Mouse (Mus musculus) liver, adult (tissue): ENCODE data around the gene Dtd1.

Source experiments
- GATA4 ChIP-seq: IDR thresholded peaks from 2 replicates; pipeline ENCODE4 v1.6.1; 2014; ENCODE audit warnings: mild to moderate bottlenecking, low read length; ENCODE audit not compliant: insufficient replicate concordance

Dtd1 gene

DNA sequence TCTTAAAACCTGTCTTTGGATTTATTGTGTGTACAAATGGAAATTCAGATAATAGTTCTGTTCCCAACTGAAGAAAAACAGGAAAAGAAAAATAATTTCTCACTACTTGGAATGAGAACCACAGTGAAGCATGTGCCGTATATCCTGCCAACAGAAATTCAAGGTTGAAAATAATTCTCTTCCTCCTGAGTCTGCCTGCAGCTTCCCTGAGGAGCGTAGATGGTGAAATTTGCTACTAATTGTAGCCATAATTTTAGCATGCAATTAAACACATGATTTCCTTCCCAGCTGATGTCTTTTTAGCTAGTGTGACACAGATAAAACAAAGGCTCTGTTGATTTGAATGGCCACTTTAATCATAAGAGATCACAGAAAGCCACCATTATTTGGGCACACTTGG is 35.0 kb downstream of the Dtd1 start:
- no peak for TF ChIP-seq GATA4

DNA sequence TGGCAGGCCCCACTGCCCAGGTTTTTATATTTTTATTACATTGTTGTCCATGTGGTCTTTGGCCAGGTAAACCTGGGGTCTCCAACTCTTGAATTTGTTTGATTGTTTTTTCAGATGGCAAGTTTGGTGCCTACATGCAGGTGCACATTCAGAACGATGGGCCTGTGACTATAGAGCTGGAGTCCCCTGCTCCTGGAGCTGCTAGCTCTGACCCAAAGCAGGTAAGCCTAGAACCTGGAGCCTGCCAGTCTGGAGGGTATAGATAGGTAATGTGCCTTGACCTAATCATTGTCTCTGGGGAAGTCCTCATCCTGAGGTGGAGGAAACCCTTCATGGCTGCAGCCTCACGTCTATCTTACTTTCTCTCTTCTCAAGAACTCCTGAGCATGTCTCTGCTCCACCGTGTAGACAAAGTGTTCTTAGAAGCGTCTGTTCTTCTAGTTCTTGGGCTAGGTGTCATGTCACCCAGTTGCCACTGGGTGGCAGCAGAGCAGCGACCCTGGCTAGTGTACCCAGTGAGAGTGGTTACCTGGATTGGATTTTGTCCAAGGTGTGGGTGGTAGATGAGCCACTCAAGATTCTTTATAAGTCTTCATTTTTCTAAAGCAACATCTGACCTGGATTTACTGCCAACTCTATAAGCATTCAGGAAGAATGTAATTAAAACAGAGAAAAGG is 36.1 kb downstream of the Dtd1 start:
- TF ChIP-seq GATA4: no peak

GRCm38 (mm10) chr2:144637204-144637603 is 37.5 kb downstream of the Dtd1 start:
- TF ChIP-seq GATA4: no peak

DNA sequence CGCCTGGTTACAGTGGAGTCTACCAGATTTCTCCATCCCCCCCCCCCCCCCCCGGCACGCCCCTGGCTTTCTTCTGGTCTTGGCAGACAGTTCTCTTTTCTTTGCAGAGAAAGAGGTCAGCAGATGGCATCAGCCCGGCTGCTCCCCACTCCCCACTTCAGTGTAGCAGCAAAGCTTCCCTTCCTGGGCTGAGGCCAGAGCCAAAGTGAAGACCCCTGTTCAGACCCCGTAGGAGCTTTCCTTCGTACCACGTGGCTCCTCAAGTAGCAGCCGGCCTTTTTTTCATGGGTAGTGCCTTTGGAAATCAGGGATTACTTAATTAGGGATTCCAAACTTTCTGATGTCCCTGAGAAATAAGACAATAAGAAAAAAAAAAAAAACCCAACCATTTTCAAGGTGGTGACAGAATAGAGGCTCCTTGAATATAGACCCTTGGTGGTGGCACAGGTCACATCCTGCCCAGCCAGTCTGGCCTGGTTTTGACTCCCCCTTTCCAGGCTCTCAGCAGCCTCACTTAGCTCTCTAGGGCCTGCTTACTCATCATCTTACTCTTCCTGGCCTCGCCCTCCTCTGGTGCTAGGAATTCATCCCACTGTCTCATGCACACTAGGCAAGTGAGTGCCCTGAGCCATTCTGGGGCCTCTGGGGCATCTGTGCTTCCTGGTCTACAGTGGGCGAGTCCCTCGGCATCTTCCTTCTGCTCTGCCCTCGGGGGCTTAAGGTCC is 38.1 kb downstream of the Dtd1 start:
- TF ChIP-seq GATA4: no peak

DNA sequence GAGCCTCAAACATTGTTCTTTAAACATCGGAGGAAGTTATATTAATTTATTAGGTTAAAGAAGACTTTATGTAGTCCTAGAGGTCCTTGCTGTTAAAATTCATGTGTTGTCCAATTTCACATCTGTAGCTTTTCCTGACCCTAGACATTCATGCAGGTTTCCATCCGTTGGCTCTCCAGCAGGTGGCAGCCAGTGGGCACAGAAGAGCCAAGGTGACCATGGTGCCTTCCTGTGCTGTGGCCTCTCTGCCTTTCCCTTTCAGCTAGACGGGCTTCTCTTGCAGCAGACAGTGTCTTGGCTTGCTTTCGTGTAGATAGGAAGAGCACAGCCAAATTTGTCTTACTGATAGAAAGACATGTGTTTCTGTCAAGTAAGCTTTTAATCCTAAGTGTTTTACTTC is 39.0 kb downstream of the Dtd1 start:
- no peak for TF ChIP-seq GATA4

DNA sequence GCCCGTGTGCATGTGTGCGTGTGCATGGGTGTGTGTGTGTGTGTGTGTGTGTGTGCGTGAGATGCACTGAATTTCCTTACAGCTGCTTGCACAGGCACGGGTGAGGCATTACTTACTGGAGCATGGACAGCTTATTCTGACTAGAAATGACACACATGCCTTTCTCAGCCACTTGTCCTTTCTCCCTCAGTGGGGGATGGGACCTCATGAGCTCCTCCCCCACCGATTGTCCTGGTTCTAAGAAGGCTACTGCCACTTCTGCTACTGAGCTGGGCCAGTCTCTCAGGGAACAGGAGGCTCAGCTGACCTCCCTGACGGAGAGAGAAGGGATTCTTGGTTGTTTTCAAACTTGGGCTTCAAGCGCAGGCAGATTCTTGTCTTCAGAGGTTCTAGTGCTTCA is 40.4 kb downstream of the Dtd1 start:
- no peak for TF ChIP-seq GATA4

DNA sequence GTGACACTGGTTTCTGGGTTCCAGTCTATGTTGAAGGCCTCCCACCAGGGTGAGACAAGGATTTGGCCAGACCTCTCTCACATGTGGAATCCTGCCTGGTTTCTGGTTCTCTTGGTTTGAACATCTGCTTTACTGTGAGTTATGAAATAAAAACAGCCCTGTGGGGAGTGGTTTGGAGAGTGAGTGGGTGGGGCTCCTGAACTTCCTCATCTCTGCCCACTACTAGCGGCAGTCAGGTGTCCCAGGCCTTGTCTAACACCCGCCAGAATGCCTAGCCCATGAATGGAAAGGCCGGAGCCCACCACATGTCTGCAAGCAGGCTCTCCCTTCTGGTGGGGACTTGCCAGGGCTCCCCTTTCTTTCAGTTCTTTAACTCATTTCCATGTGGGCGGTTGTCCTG is 42.3 kb downstream of the Dtd1 start:
- no peak for TF ChIP-seq GATA4

GRCm38 (mm10) chr2:144646360-144646759 is 46.7 kb downstream of the Dtd1 start:
- no peak for TF ChIP-seq GATA4

GRCm38 (mm10) chr2:144647151-144647550 is 47.5 kb downstream of the Dtd1 start:
- no peak for TF ChIP-seq GATA4

DNA sequence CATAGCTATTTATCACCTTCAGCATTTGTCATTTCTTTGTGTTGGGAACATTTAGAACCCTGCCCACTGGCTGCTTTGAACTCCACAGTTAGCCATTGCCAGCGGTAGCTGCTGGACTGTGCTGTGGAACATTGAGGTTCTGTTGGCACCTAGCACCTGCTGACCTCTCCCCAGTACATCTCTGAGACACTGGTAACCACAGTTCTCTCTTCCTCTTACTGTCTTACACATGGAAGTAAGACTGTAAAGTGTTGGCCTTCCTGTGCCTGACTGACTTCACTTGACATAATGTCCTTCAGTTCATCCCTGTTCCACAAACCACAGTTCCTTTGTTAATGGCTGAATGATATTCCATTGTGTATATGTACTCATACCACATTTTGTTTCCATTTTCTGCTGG is 50.3 kb downstream of the Dtd1 start:
- no peak for TF ChIP-seq GATA4

DNA sequence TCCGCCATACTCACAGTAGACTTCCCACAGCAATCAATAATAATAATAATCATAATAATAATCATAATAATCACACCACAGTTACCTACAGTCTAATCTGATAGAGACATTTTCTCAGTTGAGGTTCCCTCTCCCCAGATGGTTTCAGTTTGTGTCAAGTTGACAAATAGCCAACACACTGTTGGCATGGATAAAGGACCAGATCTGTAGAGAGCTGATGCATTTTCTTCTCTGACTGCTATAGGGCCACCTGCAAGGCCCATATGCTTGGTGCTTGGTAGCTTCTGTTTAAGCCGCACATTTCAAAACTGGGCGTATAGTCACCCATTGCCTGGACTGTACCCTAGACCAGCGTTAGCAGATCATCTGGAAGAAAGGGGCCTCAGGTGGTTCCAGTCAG is 53.1 kb downstream of the Dtd1 start:
- TF ChIP-seq GATA4: no peak

- TF ChIP-seq GATA4: no peak
Observed at GRCm38 (mm10) chr2:144655307-144655706, 55.6 kb downstream of the Dtd1 start.

DNA sequence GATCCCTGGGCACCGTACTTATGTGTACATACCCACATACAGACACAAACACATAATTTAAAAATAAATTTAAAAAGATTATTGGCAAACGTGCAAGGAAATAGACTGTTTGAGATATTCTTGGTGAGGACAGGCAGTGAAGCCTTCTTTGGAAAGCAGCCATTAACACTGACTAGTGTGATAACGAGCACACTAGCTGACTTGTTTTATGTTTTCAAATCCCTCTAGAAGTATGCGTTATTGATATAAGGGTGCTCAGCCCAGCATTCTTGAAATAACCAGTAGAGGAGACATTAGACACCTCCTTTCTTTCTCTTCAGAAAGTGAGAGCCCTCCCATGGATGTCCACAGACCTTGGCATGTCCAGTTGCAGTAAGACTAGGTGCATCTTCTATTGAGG is 68.8 kb downstream of the Dtd1 start:
- no peak for TF ChIP-seq GATA4

DNA sequence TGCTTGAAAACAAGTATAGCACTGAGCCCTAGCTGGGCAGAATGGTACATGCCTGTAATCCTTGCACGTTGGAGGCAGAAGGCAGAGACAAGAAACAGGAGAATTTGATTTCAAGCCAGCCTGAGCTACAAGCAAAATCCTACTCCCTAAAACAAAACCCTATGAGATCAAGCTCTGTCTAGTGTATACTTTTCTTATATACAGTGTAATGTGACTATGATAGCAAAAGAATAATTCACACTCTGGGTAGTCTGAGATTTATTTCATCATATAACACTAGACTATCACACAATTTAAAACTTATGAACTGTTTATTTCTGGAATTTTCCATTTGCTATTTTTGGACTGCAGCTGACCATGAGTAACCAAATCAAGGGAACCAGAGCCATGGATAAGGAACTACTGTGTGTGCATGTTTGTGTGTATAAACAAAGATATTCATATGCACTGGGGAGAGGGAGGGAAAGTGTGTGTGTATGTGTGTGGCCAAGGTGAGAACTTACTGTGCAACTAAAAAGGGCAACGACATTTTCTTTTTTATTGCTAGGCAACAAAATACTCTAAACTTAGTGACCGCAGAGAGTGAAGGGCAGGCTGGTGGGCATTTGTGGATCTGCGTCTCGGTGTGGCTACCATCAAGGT is 70.7 kb downstream of the Dtd1 start:
- no peak for TF ChIP-seq GATA4

DNA sequence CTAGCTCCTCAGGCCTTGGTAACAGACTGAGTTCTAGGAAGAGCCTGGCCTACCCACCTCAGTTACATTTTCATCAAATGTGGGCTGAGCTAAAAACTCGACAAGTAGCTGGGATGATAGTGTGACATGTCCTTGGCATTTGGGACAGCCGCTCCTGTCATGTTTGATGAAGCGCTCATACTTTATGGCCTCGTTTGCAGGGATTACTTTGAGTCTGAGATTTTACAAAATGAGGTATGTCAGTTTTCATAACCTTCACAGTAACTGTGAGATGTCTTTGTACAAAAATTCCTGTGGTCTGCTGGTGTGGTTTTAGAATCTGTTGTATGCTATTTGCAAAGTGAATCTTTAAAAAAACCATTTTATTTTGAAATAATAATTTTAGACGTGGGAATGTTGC is 72.7 kb downstream of the Dtd1 start:
- no peak for TF ChIP-seq GATA4

DNA sequence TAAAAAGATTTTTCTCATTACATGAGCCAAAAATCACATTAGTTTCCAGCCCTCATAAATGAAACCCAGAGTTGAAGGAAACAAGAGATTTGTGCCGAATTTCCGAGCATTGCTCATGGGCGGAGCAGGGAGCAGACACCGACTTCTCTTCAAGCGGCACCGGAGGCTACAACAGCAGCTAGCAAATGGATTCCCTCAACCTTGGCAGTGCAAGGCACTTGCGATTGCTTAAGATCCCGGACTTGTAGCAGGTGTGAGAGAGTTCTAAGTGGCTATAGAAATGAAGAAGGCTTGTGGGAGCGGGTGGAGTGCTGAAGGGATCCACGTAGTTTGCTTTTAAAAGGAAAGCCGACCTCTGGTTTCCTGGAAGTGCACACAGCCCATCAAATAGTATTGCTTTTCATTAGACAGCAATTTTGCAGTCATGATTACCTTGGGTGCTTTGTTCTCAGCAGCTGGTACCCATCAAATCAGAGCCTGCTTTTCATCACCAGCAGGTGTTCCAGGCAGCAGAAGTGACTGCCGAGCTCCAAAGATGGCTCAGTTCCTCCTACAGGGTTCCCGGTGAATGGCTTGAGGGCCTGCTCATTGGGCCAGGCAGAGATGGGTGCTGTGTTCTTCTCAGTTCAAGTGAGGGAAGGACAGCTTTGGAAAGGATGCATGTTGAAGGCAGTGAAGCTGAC is 77.0 kb downstream of the Dtd1 start:
- TF ChIP-seq GATA4: no peak
